Mouse (Mus musculus) granulocyte monocyte progenitor cell, adult 5-6 weeks (primary cell): ENCODE results near the gene P2ry2. TPM values are rescaled to one million over a fixed set of nuclear protein-coding genes. Genes with fewer than 3 reads are reported as not detected.

Experiments
- ATAC-seq: replicated peaks from 2 replicates; pipeline ENCODE4 v1.8.0; 2016; ENCODE audit warnings: mild to moderate bottlenecking, moderate TSS enrichment, inconsistent platforms; ENCODE audit not compliant: poor library complexity, severe bottlenecking
- total RNA-seq, 2 experiments: library from RNA; stranded (forward) in 1 of 2; stranded (reverse) in 1 of 2; fragments of 200-712, 200-1000 nt in 1 of 2; fragments of >200 nt in 1 of 2; fragmentation: Nextera tagmentation in 1 of 2; gene quantifications; 2 replicates each; pipeline ENCODE4 v1.2.3; 2014 to 2017

The P2ry2 gene
- total RNA-seq, 2 experiments from 2014 or later: 7.8 to 15.1 TPM

DNA sequence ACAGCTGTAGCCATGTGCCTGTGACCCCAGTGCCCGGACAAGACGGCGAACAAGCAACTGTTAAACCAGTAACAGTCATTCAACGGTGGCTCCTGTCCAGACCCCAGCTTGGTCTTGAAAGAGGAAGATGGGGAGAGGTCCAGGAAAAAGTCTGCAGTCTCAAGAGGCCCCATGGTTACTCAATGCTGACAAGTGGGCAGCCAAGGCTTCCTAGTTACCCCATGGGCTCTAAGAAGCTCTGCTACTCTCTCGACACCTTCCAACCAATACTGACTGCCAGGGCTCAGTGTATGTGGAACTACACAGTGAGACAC is 15.7 kb upstream of the P2ry2 start:
- ATAC-seq: peak; percentile 72

DNA sequence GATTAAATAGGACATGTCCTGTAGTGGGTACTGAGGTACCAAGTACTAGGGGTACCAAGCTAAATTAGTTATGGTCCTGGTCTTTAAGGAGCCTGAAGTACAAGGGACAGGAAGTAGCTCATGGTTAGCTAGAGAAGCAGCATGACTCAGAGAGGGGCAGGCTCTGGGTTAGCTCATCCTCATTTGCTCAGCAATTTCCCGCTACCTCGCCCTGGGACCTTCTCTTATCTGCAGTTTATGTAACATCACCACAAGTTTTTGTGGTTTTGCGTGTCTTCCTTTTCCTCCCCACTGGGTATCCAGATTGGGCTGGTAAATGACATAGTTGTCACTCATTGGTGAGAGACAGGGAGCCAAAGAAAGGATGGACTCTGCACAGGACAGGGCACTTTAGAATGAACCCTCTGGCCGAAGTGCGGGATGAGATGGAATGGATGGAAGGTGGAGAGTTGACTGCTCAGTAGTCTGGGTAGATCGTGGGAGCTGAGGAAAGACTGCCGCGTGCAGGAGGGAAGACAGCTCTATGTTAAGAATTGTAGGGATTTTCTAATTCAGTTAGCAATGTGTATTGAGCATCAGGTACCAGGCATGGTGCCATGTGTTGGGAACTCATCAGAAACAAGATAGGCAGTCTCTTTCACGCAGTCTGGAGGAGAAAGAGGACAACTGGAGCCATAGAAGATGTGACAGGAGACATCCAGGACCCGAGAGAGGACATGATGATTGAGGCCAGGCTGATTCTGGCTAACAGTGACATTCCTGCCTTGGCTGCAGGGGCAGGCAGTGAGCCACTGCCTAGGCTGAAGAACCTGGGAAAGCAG is 15.2 kb upstream of the P2ry2 start:
- peak; percentile 71 for ATAC-seq

DNA sequence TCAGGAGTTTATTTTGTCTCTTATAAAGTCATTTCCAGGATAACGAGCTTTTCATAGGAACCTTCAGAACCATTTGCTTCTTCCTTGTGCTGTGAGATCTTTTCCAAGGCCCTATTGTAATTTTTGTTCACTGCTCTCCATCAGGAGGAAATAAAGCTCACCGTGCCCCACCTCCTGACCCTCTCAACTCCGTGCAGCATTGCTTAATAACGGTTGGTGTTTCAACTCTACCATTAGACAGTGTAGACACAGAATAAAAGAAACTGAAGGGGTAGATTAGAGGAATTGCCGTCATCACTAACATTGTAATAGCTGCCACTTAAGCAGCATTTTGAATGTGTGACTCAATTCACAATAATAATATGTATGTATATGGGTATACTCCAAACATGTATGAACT is 14.2 kb upstream of the P2ry2 start:
- ATAC-seq: peak; percentile 18

DNA sequence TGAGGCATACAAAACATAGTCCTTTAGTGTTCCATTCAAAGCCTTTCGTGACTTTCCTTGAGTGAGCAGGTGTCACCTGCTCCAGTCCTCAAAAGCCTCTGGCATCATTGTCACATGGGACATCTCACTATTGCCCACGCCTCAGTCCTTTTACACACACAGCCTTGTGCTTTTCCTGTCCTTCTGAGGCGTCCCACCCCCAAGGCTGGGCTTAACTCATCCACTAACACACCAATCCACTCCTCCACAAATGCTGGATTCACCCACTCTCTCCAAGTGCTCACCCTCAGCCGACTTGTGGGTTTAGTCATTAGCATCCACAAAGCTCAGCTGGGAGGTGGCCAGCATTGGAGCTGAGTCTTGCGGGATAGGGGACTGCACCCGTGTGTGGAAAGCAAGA is 4.8 kb upstream of the P2ry2 start:
- ATAC-seq: no peak

DNA sequence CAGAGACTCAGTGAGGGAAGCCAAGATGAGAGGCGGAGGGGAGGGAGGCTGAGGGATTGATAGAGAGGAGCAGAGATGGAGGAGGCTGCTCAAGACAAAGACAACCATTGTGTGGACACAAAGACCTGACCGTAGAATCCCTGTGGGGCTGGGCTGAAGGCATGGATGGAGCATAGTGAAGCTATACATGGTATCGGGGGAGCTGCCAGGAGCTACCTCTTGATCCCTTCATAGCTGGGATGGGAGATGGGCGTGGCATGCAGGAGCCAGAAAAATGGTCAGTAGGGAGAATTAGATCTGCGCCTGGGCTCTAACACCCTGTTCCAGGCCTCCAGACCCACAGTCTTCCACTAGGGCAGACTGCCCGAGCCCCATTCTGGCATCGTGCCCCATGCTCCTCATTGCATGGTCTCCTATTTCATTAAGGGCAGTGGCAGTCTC is 4.4 kb upstream of the P2ry2 start:
- ATAC-seq: no peak

DNA sequence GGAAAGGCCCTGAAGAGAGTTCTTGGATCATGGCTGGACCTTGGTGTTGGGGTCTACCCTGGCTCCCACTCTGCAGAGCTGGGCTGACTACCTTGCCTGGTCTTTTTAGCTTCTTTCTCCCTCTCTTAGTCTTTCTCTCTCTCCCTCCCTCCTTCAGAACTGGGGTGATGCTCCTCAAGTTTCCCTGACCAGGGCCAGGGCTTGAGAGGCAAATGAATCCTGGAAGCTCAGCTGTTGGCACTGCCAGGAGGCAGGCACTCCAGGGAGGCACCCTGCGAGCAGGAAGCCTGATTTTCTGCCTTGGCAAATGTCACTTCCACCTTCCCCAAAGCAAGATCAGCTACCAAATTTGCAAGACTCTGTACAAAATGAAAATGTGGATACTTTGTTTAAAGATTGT is 2.3 kb upstream of the P2ry2 start:
- no peak for ATAC-seq

DNA sequence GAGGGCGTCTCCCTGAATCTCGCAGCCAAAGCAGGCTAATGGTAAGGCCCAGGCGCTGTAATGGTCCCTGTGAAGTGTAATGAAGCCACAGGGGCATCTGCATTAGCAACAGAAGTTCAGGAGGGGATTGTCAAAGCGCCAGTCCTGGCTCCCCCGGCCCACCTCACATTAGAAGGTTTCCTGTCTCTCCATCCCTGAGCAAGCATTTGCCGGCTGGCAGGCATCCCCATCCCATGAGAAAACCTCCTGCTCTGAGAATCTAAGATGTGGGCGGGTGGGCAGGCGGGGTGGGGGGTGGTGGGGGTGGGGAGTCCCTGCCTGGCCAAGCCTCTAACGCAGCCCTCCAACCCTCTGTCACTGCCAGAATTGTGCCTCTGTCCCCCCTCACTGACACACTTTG is 1.4 kb upstream of the P2ry2 start:
- no peak for ATAC-seq

DNA sequence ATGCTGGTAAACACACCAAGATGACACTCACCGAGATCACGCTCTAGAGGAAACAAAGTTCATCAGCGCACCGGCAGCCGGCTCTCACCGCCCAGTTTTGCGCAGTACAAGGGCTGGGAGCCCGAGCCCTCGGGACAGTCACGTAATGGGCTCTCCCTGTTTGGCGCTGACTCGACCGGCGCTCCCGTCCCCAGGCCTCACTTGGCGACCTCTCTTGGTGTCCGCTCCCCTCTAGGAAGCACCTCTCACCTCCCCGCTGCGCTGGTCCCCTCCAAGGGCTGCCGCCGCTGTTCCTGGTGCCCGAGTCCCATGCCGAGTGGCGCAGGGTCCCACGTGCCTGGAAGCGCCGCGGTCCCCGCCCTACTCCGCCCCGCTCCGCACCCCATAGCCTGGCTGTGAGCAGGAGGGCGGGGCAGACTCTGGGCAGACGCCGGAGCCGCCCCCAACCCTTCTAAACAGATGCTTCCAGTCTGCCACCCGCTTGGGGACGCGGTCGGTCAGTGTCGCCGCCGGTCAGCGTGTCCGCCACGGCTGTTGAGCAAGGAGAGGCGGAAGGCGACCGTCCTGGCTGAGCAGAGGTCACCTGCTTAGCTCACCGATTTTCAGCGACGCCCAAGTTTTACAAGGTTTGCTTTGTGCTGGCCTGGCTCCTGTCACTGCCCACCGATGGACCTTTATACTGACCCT is 842 bp downstream of the P2ry2 start:
- ATAC-seq: peak; percentile 97

DNA sequence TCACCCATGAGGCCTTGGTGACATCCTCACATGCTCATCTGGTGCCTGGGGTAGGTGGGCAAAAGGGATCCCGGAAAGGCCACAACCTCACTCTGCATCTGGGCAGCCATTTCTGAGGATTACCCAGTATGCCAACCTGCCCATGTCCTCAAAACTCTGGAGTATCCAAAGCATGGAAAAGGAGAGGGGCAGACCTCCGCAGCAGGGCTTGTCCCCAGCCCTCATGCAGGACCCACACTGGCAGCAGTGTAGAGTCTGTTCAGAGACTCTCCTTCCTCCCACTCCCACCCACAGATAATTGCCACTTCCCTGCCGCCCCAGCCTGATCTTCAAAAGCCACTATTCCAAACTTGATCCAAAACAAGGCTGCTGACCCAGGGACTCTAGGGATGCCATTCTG is 1.9 kb downstream of the P2ry2 start:
- no peak for ATAC-seq

DNA sequence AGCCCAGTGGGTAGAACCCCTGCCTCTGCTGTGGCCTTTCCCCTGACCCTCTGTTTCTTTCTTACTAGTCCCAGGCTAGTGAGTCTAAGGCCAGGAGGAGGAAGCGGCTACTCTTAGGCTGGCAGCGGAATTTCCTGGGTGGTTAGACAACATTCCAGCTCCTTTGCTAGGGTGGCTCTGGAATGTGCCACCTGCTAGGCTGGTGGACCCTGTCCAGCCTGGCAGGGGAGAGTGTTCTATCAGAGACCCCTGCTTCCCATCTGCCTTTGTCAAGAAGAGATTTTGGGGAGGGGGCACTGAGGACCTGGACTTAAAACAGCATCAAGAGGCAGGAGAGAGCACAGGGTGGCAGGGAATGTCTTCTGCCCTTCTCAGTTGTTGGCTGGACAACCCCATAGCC is 6.5 kb downstream of the P2ry2 start:
- ATAC-seq: no peak

DNA sequence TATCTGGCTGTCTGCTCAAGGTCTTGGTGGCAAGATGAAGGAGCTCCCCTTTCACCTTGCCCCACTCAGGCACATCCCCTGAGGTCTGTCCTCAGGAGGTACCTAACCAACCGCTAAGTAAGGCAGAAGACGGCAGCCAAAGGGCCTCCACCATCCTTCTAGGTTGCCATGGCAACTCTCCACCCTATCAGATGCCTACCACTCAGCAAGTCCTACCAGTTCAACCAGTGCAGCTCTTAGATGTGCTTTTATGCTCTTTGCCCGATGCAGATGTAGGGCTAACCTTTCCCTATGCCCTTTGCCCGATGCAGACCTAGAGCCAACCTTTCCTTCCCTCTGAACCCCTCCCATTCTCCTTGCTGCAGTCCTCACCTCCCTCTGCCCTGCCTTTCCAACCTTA is 7.5 kb downstream of the P2ry2 start:
- no peak for ATAC-seq

DNA sequence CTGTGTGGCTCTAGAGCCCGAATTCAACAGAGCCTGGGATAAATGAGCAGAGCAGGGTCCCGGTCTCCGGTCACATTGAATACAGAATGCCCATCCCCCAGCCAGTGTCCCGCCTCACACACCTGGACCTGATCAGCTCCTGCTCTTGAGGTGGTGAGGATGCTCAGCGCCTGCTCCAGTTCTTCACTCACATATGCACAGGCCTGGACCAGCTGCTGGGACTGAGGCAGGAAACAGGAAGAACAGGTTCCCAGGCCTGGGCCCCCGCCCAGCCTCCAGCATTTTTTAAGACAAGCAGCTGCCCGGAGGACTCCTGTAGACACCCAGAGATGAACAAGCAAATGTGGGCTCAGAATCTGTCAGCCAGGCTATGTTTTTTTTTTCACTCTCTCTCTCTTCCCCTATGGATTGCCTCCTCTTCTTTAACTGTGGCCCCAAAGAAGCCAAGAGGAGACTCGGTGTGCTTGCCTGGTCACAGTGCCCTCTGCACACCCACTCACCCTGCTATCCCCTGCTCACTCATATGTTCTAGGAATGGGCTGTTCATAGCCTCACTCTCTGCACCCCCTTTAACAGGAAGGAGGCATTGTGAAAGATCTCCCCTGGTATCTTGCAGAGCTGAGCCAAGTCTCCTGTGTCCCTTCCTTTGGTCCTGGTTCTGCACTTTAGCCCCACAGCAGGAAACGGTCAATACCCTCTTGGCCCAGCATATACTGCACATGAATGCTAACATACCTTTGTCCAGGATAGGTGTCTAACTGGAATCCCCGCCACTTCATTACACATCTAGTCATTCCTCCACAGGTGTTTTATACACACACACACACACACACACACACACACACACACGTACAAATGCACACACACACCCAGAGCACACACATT is 9.0 kb downstream of the P2ry2 start:
- ATAC-seq: peak; percentile 69

DNA sequence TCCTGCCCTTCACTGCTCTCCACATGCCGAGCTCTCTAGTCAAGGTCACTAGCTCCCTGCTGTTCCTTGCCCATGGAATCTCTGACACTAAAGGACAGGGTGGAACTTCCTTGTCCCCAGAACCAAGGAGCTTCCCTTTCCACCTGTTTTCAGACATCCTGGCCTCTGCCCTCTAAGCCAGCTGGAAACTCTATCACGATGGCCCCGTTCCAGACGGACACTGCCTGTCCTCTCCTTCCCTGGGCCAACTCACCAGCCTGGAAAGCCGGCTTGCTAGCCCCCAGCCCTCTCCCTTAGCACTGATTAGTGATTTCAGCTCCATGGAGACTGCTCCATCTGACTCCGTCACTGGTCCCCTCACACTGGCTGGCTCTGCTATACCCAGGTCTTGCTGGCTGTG is 10.4 kb downstream of the P2ry2 start:
- no peak for ATAC-seq

DNA sequence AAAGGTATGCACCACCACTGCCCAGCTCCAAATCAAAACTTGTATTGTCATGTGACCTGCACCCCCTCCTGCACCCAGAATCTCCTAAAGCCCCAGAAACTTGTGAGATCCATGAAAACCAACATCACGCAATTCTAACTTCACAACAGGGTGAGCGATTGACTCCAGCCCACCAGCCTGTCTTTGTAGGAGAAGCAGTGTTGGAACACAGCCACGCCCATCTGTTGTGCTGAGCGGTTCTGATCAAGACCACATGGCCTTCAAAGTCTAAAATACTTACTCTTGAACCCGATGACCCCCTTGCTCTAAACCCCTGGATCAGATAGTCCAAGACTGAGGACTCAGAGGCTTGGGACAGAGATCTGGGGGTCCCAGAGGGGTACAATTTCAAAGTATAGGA is 13.0 kb downstream of the P2ry2 start:
- no peak for ATAC-seq

DNA sequence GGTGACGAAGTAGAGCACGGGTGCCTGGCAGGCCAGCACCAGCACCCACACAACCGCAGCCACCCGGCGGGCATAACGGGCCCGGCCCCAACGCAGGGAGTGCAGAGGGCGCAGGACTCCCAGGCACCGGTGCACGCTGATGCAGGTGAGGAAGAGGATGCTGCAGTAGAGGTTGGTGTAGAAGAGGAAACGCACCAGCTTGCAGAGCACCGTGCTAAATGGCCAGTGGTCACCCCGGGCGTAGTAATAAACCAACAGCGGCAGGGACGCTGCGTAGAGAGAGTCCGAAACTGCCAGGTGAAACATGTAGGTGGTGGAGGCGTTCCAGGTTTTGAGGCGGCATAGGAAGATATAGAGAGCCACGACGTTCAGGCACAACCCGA is 14.1 kb downstream of the P2ry2 start:
- ATAC-seq: no peak

DNA sequence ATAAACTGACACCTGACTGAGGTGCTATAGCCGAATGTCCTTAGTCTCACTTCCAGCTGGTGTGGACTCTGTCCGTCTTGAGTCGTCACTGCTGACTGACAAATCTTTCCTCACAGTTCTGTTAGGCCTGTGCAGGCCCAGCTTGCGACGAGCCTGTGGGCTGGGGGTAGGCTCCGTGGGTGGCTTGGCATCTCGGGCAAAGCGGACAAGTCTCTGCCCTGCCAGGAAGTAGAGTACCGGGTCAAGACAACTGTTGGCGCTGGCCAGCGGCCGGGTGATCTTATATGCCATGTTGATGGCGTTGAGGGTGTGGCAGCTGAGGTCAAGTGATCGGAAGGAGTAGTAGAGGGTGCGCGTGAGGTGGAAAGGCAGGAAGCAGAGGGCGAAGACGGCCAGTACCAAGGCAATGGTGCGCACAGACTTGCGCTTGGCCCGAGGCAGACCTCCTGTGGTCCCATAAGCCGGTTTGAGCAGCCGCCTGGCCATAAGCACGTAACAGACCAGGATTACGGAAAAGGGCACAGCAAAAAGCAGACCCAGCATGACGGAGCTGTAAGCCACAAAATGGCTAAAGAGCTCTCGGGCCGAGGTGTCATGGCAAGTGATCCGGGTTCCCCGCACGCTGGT is 14.6 kb downstream of the P2ry2 start:
- ATAC-seq: no peak

DNA sequence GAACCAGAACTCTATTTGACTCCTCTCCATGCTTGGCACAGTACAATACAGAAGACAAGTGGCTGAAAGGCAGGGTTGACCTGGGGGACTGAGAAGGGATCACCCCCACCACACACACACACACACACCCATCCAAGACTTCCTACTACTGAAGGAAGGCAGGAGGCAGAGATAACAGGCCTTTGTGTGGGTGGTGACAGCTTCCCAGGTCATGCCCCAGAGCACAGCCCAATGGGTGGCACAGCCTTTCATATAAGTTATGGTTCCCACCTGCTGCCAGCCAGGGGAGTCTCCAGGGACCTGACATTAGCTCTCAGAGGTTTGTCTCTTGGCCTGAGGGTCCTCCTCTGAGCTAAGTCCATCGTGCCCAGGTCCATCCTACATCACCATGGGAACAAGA is 15.5 kb downstream of the P2ry2 start:
- no peak for ATAC-seq

DNA sequence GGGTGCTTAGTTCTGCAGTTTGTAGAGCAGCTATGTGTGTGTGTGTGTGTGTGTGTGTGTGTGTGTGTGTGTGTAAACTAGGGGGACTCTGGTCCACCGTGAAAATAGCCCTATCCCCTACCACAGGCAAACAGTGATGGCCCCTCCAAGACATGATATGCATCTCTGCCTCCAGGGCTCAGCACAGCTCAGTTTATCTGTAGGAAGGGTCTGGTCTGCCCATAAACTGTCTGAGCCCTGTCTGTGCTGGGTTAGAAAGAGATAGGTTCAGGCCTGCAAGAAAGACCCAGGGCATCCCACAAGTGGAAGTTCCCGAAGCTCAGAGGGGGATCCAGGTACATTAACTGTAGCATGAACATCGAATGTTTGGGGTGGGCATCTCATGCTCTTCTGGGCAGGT is 16.7 kb downstream of the P2ry2 start:
- no peak for ATAC-seq

DNA sequence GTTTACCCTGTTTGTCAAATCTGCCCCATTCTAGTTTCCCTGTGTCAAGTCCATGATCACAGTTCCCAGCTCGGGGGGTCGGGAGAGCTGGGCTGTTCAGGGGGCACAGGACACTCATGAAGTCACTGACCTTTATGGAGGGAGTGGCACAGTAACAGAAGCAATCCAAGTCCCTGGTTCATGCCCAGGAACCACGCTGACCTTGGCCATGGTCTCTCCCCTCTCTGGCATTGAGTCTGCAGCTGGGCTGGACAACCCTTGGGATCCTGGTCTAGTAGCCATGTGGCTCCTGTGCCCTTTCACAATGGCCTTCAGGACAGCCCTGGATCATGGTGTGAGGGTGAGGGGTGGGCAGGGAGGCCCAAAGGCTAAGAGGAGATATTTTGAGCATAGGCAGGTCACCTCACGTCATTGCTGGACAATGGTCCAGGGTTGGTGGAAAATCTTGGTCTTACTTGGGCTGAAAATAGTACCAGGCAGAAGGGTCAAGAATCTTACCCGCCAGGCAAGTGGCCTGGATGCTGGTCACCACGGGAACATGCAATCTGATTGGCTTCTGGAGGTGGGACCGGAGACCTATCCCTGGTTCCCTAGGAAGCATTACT is 17.3 kb downstream of the P2ry2 start:
- no peak for ATAC-seq

DNA sequence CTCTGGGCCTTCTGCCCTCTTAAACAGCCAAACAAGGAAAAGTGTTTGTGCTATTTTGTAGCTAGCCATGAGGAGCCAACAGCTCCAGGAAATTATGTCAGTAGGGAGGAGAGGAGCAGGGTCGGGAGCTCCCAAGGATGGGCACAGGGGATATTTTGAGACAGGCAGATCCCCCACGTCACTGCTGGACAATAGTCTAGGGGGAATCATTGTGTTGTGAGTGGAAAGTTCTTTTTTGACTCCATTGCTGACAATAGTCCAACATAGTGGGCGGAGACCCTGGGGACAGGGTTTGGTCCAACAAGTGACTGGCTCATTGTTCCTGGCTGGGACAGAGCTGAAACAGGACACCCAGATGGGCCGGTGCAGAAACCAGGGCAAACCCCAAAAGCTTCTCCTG is 19.5 kb downstream of the P2ry2 start:
- ATAC-seq: no peak
